12 mouse cellular contexts compared by ENCODE assay signal in genomic region chr9:66506011-66506410, GRCm38 (mm10). TPM values are rescaled to one million over a fixed set of nuclear protein-coding genes. Genes with fewer than 3 reads are reported as not detected.
DNase-seq lines count a peak whose midpoint lies in the region; ATAC-seq and TF ChIP-seq lines count a peak whose summit lies in the region.
"Had no signal": no experiment of that assay in that cellular context is flagged by ENCODE, and none has a peak within 500 bp of the region (broad histone marks: within the 10 kb centered on the region; RNA-seq: fewer than 3 reads in every experiment).

No protein-coding gene starts in this region.

- H3K4me2 ChIP-seq in liver, postnatal 0 days (ENCODE audit: low read depth, low read length) = peak overlapping the region; percentile 33

- no peaks in the 10 kb centered on the region for H3K9me3 ChIP-seq in hindbrain, embryonic 10.5 days
- no peaks in the 10 kb centered on the region for H3K9me3 ChIP-seq in liver, postnatal 0 days (ENCODE audit: low read length)

- intact Hi-C loops in gastrocnemius, adult 2 months (cut with DNase I) = no loop called here

- TF ChIP-seq POLR2A in bone marrow, adult 2 months (IDR thresholded peaks at IDR 0.05; ENCODE audit: borderline replicate concordance, control insufficient read depth, low read depth, low read length) = no peak

- peaks cover 11% of the 10 kb centered on the region for H3K4me1 ChIP-seq in bone marrow, adult 2 months (ENCODE audit: control insufficient read depth, insufficient read depth, low read length)
- H3K4me1 ChIP-seq in hindbrain, embryonic 10.5 days (replicated peaks) = peaks cover 55% of the 10 kb centered on the region
- H3K4me1 ChIP-seq in liver, postnatal 0 days (ENCODE audit: insufficient read depth) = peaks cover 34% of the 10 kb centered on the region

- TF ChIP-seq CTCF in gastrocnemius, adult 2 months (IDR thresholded peaks at IDR 0.05) = no peak
- TF ChIP-seq CTCF in bone marrow, adult 2 months (IDR thresholded peaks at IDR 0.05; ENCODE audit: control insufficient read depth, insufficient read depth, low read length) = no peak
- no peak for TF ChIP-seq CTCF in liver, postnatal 0 days (IDR thresholded peaks at IDR 0.05; ENCODE audit: low read depth)

- H3K9ac ChIP-seq in liver, postnatal 0 days (replicated peaks) = peak overlapping the region; percentile 46

- peak; percentile 37 for ATAC-seq in liver, postnatal 0 days

- WGBS in bone marrow, adult 2 months = 72% methylated on average over 4 of the region's 4 CpGs
- WGBS in hindbrain, embryonic 10.5 days = 32% methylated on average over 4 of the region's 4 CpGs
- WGBS in liver, postnatal 0 days (ENCODE audit: insufficient replicate concordance) = 69% methylated on average over 4 of the region's 4 CpGs

- DNase-seq in gastrocnemius, adult 2 months = no peak
- no peak for DNase-seq in gastrocnemius, postnatal 4 days (ENCODE audit: low spot score in 2 of 2)
- peak; percentile 60 for DNase-seq in hindbrain, embryonic 10.5 days (ENCODE audit: low spot score)
- no peak for DNase-seq in liver, postnatal 0 days
- DNase-seq in kidney, postnatal 14 days = no peak
- DNase-seq in gastrocnemius, postnatal 25 days = no peak
- no peak for DNase-seq in MN1 (ENCODE audit: low spot score)
- DNase-seq: B cell, adult 2 months; gastrocnemius, postnatal 36 days; heart, postnatal 4 days; right cerebral cortex, postnatal 14 days had no signal

- peak overlapping the region; percentile 61; the same call in 1 of the 2 replicates for H3K27ac ChIP-seq in gastrocnemius, adult 2 months
- peak overlapping the region; percentile 57 for H3K27ac ChIP-seq in bone marrow, adult 2 months (ENCODE audit: control insufficient read depth, insufficient read depth, low read depth, low read length, poor library complexity)
- peak overlapping the region; percentile 84 for H3K27ac ChIP-seq in hindbrain, embryonic 10.5 days
- peak overlapping the region; percentile 92 for H3K27ac ChIP-seq in liver, postnatal 0 days (ENCODE audit: low read depth)

- no peak overlapping the region for H3K4me3 ChIP-seq in gastrocnemius, adult 2 months
- no peak overlapping the region for H3K4me3 ChIP-seq in bone marrow, adult 2 months (replicated peaks; ENCODE audit: control insufficient read depth, low read depth, low read length)
- H3K4me3 ChIP-seq in hindbrain, embryonic 10.5 days = no peak overlapping the region
- 0 out of 2 replicates have a peak overlapping the region, but pooled peaks have one; percentile 5 for H3K4me3 ChIP-seq in liver, postnatal 0 days (ENCODE audit: low read depth, low read length)

- H3K36me3 ChIP-seq in hindbrain, embryonic 10.5 days = peaks cover 88% of the 10 kb centered on the region
- peaks cover 84% of the 10 kb centered on the region for H3K36me3 ChIP-seq in liver, postnatal 0 days (replicated peaks; ENCODE audit: insufficient read depth, low read length)

- H3K27me3 ChIP-seq in hindbrain, embryonic 10.5 days (ENCODE audit: insufficient read depth, poor library complexity, severe bottlenecking) = no peaks in the 10 kb centered on the region
- no peaks in the 10 kb centered on the region for H3K27me3 ChIP-seq in liver, postnatal 0 days (ENCODE audit: insufficient read depth, low read length)

- no peak for TF ChIP-seq EP300 in liver, postnatal 0 days (IDR thresholded peaks at IDR 0.05; ENCODE audit: low read depth)

RNA-seq across cellular contexts. Expression of gene Fbxl22, which starts 8.4 kb away (rescaled TPM):
- total RNA-seq in gastrocnemius, adult 2 months (2021) = 1 to 10 TPM; 1.7 to 3.1 TPM
- 10 to 100 TPM; 16.9 to 27.6 TPM for total RNA-seq in gastrocnemius, postnatal 4 days (2021)
- polyA plus RNA-seq in bone marrow, adult 2 months (2011; ENCODE audit: insufficient read depth, insufficient read length, low replicate concordance, missing spikeins) = 0.90 TPM in 1 of 2 replicates, not detected in the other
- polyA plus RNA-seq in hindbrain, embryonic 10.5 days (2016; fragmentation: Nextera tagmentation; extraction: Ambion mirVana) = 1.5 and 1.6 TPM in 2 replicates
- polyA plus RNA-seq in liver, postnatal 0 days (2015; fragmentation: Nextera tagmentation; extraction: Ambion mirVana) = 0.51 and 0.88 TPM in 2 replicates
- 1 to 10 TPM; 3.5 to 7.0 TPM for total RNA-seq in gastrocnemius, postnatal 25 days (2021)
